Mouse (Mus musculus) midbrain, embryonic 14.5 days (tissue): ENCODE measurements around the gene Il4. TPM values are rescaled to one million over a fixed set of nuclear protein-coding genes. Genes with fewer than 3 reads are reported as not detected.
A peak's percentile ranks its signal among the peaks of the same experiment; 100 is the strongest.

Experiments used
- ATAC-seq: fragments of 200-750 bp; cut with Nextera tagmentation; 2 replicates; pipeline ENCODE4 v1.8.0; 2017; ENCODE audit warnings: moderate number of reproducible peaks, moderate library complexity; ENCODE audit not compliant: low FRiP score, low TSS enrichment
- DNase-seq: peaks from one replicate; pipeline ENCODE4 v3.0.0-alpha.2; 2015
- H3K27ac ChIP-seq: fragments of 300-500 bp; sonication (generic); replicated peaks from 2 replicates; pipeline ENCODE4 v1.5.1; 2014; ENCODE audit warnings: mild to moderate bottlenecking, low read depth, low read length, moderate library complexity
- H3K27me3 ChIP-seq: fragments of 300-500 bp; sonication (generic); 2 replicates; pipeline ENCODE4 v1.6.1; 2014; ENCODE audit warnings: low read length, control low read depth, mixed read lengths; ENCODE audit not compliant: control insufficient read depth, insufficient read depth
- H3K36me3 ChIP-seq: fragments of 300-500 bp; sonication (generic); 2 replicates; pipeline ENCODE4 v1.6.1; 2014; ENCODE audit warnings: low read length, control low read depth; ENCODE audit not compliant: control insufficient read depth, insufficient read depth
- H3K4me1 ChIP-seq: fragments of 300-500 bp; sonication (generic); 2 replicates; pipeline ENCODE4 v1.6.1; 2014; ENCODE audit warnings: mild to moderate bottlenecking, antibody characterized with exemption, low read length, control low read depth; ENCODE audit not compliant: control insufficient read depth, insufficient read depth
- H3K4me2 ChIP-seq: fragments of 300-500 bp; sonication (generic); 2 replicates; pipeline ENCODE4 v1.6.1; 2014; ENCODE audit warnings: mild to moderate bottlenecking, low read length, moderate library complexity
- H3K4me3 ChIP-seq: fragments of 300-500 bp; sonication (generic); replicated peaks from 2 replicates; pipeline ENCODE4 v1.5.1; 2014; ENCODE audit warnings: low read depth, low read length
- H3K9ac ChIP-seq: fragments of 300-500 bp; sonication (generic); replicated peaks from 2 replicates; pipeline ENCODE4 v1.6.1; 2014; ENCODE audit warnings: mild to moderate bottlenecking, low read length, moderate library complexity
- H3K9me3 ChIP-seq: fragments of 300-500 bp; sonication (generic); 2 replicates; pipeline ENCODE4 v1.6.1; 2016; ENCODE audit warnings: low read length, control low read depth, mixed read lengths; ENCODE audit not compliant: control insufficient read depth
- WGBS: fragments of 180-500 bp; shearing (Covaris S2); extraction: QIAGEN DNeasy Blood & Tissue Kit; methylation state at CpG from one replicate; pipeline ENCODE4 v1.1.7; 2014; 5-methylcytosine and 5-hydroxymethylcytosine counted together
- polyA plus RNA-seq: library from polyadenylated mRNA; unstranded; fragments of >200 nt; fragmentation: Nextera tagmentation; extraction: Ambion mirVana; gene quantifications from 2 replicates; pipeline ENCODE4 v1.2.1, GENCODE M21; 2014

The Il4 gene
- polyA plus RNA-seq, 1 experiment from 2014 or later: 10.9 TPM

GRCm38 (mm10) chr11:53620094-53620493 lies 1.6 kb upstream of the Il4 start:
- Histone ChIP-seq H3K4me3 (no peak overlapping the region), H3K4me2 (no peak overlapping the region), H3K9ac (no peak overlapping the region), H3K36me3 (no peaks in the 10 kb centered on the region), H3K4me1 (no peaks in the 10 kb centered on the region), H3K27ac (no peak overlapping the region), H3K27me3 (no peaks in the 10 kb centered on the region), H3K9me3 (no peaks in the 10 kb centered on the region)
- no peak for ATAC-seq
- no peak for DNase-seq
- 90% methylated on average over 4 of the region's 4 CpGs for WGBS

- DNase-seq (no peak), ATAC-seq (no peak)
- H3K9ac ChIP-seq: no peak overlapping the region
- no peaks in the 10 kb centered on the region for H3K4me1 ChIP-seq
- no peaks in the 10 kb centered on the region for H3K27me3 ChIP-seq
- H3K4me3 ChIP-seq: no peak overlapping the region
- no peak overlapping the region for H3K27ac ChIP-seq
- H3K36me3 ChIP-seq: no peaks in the 10 kb centered on the region
- WGBS: 75% methylated on average over 6 of the region's 6 CpGs
- H3K9me3 ChIP-seq: no peaks in the 10 kb centered on the region
- no peak overlapping the region for H3K4me2 ChIP-seq
Observed at GRCm38 (mm10) chr11:53619428-53619827, 959 bp upstream of the Il4 start.

- H3K9me3 ChIP-seq: no peaks in the 10 kb centered on the region
- no peak overlapping the region for H3K4me3 ChIP-seq
- no peak overlapping the region for H3K27ac ChIP-seq
- no peak overlapping the region for H3K9ac ChIP-seq
- 55% methylated on average over 4 of the region's 4 CpGs for WGBS
- no peaks in the 10 kb centered on the region for H3K27me3 ChIP-seq
- no peaks in the 10 kb centered on the region for H3K4me1 ChIP-seq
- no peaks in the 10 kb centered on the region for H3K36me3 ChIP-seq
- ATAC-seq (no peak), DNase-seq (no peak)
- H3K4me2 ChIP-seq: no peak overlapping the region
Observed at GRCm38 (mm10) chr11:53617562-53618109, 833 bp downstream of the Il4 start.

GRCm38 (mm10) chr11:53616748-53617558 lies 1.5 kb downstream of the Il4 start:
- DNase-seq (no peak), ATAC-seq (no peak)
- Histone ChIP-seq H3K9ac (no peak overlapping the region), H3K36me3 (no peaks in the 10 kb centered on the region), H3K27ac (no peak overlapping the region), H3K9me3 (no peaks in the 10 kb centered on the region), H3K4me1 (no peaks in the 10 kb centered on the region), H3K27me3 (no peaks in the 10 kb centered on the region), H3K4me2 (no peak overlapping the region), H3K4me3 (no peak overlapping the region)
- 83% methylated on average over 8 of the region's 8 CpGs for WGBS

GRCm38 (mm10) chr11:53615575-53615974 lies 2.9 kb downstream of the Il4 start:
- ATAC-seq (no peak), DNase-seq (no peak)
- H3K4me2 ChIP-seq: no peak overlapping the region
- no peak overlapping the region for H3K9ac ChIP-seq
- H3K4me1 ChIP-seq: no peaks in the 10 kb centered on the region
- H3K9me3 ChIP-seq: no peaks in the 10 kb centered on the region
- no peaks in the 10 kb centered on the region for H3K27me3 ChIP-seq
- 94% methylated on average over 8 of the region's 8 CpGs for WGBS
- no peaks in the 10 kb centered on the region for H3K36me3 ChIP-seq
- no peak overlapping the region for H3K4me3 ChIP-seq
- H3K27ac ChIP-seq: no peak overlapping the region

- Histone ChIP-seq H3K27ac (no peak overlapping the region), H3K4me3 (no peak overlapping the region), H3K4me2 (no peak overlapping the region), H3K4me1 (no peaks in the 10 kb centered on the region), H3K27me3 (no peaks in the 10 kb centered on the region), H3K36me3 (no peaks in the 10 kb centered on the region), H3K9me3 (no peaks in the 10 kb centered on the region), H3K9ac (no peak overlapping the region)
- 80% methylated on average over 6 of the region's 6 CpGs for WGBS
- no peak for DNase-seq
- ATAC-seq: no peak
Observed at GRCm38 (mm10) chr11:53615172-53615571, 3.3 kb downstream of the Il4 start.

- Histone ChIP-seq H3K27ac (no peak overlapping the region), H3K9me3 (no peaks in the 10 kb centered on the region), H3K9ac (no peak overlapping the region), H3K4me3 (no peak overlapping the region), H3K4me1 (0 out of 2 replicates have a peak, but pooled peaks cover 6% of the 10 kb centered on the region), H3K4me2 (no peak overlapping the region), H3K36me3 (no peaks in the 10 kb centered on the region), H3K27me3 (no peaks in the 10 kb centered on the region)
- ATAC-seq (no peak), DNase-seq (no peak)
- 88% methylated on average over 3 of the region's 3 CpGs for WGBS
Observed at GRCm38 (mm10) chr11:53609672-53610071, 8.8 kb downstream of the Il4 start.

- no peaks in the 10 kb centered on the region for H3K9me3 ChIP-seq
- H3K9ac ChIP-seq: no peak overlapping the region
Observed at GRCm38 (mm10) chr11:53609231-53609630, 9.2 kb downstream of the Il4 start.

GRCm38 (mm10) chr11:53605609-53606008 lies 12.9 kb downstream of the Il4 start:
- ATAC-seq (no peak), DNase-seq (peak; percentile 41)
- 4% methylated on average over 12 of the region's 12 CpGs for WGBS

More at GRCm38 (mm10) chr11:53609231-53609630, 9.2 kb downstream of the Il4 start:
- Histone ChIP-seq H3K27ac (no peak overlapping the region), H3K4me2 (no peak overlapping the region), H3K4me1 (0 out of 2 replicates have a peak, but pooled peaks cover 6% of the 10 kb centered on the region), H3K27me3 (no peaks in the 10 kb centered on the region), H3K4me3 (no peak overlapping the region), H3K36me3 (0 out of 2 replicates have a peak, but pooled peaks cover 3% of the 10 kb centered on the region)
- DNase-seq: no peak
- WGBS: 74% methylated on average over 6 of the region's 6 CpGs
- ATAC-seq: no peak

More at GRCm38 (mm10) chr11:53605609-53606008, 12.9 kb downstream of the Il4 start:
- Histone ChIP-seq H3K4me2 (peak overlapping the region; percentile 31), H3K4me3 (no peak overlapping the region), H3K4me1 (0 out of 2 replicates have a peak, but pooled peaks cover 6% of the 10 kb centered on the region), H3K9ac (no peak overlapping the region), H3K9me3 (no peaks in the 10 kb centered on the region), H3K27me3 (no peaks in the 10 kb centered on the region), H3K27ac (no peak overlapping the region), H3K36me3 (peaks cover 33% of the 10 kb centered on the region)
